ENCODE assay signal across 27 mouse cellular contexts in genomic region chr12:108937506-108937905, GRCm38 (mm10). TPM values are rescaled to one million over a fixed set of nuclear protein-coding genes. Genes with fewer than 3 reads are reported as not detected.
A peak's percentile ranks its signal among the peaks of the same experiment; 100 is the strongest.
DNase-seq lines count a peak whose midpoint lies in the region; ATAC-seq and TF ChIP-seq lines count a peak whose summit lies in the region.
"Had no signal": no experiment of that assay in that cellular context is flagged by ENCODE, and none has a peak within 500 bp of the region (broad histone marks: within the 10 kb centered on the region; RNA-seq: fewer than 3 reads in every experiment).

No protein-coding gene starts in this region.

- H3K4me2 ChIP-seq in myocyte (ENCODE audit: low read depth): peak overlapping the region; percentile 74
- H3K4me2 ChIP-seq: embryonic facial prominence, embryonic 15.5 days; forebrain, embryonic 12.5 days; heart, embryonic 12.5 days; liver, embryonic 13.5 days; midbrain, embryonic 15.5 days; neural tube, embryonic 12.5 days had no signal

- no peaks in the 10 kb centered on the region for H3K79me3 ChIP-seq in C2C12 (ENCODE audit: low read depth)

- no peak for TF ChIP-seq CTCF in C2C12 (IDR thresholded peaks at IDR 0.05; ENCODE audit: control insufficient read depth, insufficient read depth, insufficient read length)

- H3ac ChIP-seq in C2C12 (ENCODE audit: control insufficient read depth, insufficient read length, low read depth): no peak overlapping the region
- no peak overlapping the region for H3ac ChIP-seq in myocyte (ENCODE audit: control insufficient read depth, insufficient read length)

- H3K36me3 ChIP-seq in C2C12 (ENCODE audit: control insufficient read depth, insufficient read depth): no peaks in the 10 kb centered on the region
- no peaks in the 10 kb centered on the region for H3K36me3 ChIP-seq in myocyte (ENCODE audit: control insufficient read depth, insufficient read depth)
- H3K36me3 ChIP-seq: embryonic facial prominence, embryonic 10.5 days; embryonic facial prominence, embryonic 15.5 days; forebrain, embryonic 12.5 days; heart, embryonic 12.5 days; hindbrain, embryonic 10.5 days; liver, embryonic 13.5 days; midbrain, embryonic 10.5 days; midbrain, embryonic 15.5 days; neural tube, embryonic 12.5 days had no signal

- H3K4me3 ChIP-seq in C2C12 (ENCODE audit: insufficient read depth, poor library complexity, severe bottlenecking) (no peak overlapping the region), myocyte (no peak overlapping the region)
- H3K4me3 ChIP-seq: embryonic facial prominence, embryonic 10.5 days; embryonic facial prominence, embryonic 15.5 days; forebrain, embryonic 12.5 days; heart, embryonic 12.5 days; hindbrain, embryonic 10.5 days; liver, embryonic 13.5 days; midbrain, embryonic 10.5 days; midbrain, embryonic 15.5 days; neural tube, embryonic 12.5 days had no signal

- TF ChIP-seq POLR2A in myocyte (IDR thresholded peaks at IDR 0.05; ENCODE audit: insufficient read length, low read depth): no peak

- peak; percentile 93 for ATAC-seq in granulocyte monocyte progenitor cell, adult 5-6 weeks (replicated peaks; ENCODE audit: poor library complexity, severe bottlenecking)
- ATAC-seq in frontal cortex, adult (ENCODE audit: low TSS enrichment): no peak
- ATAC-seq: forebrain, postnatal 0 days; hindbrain, embryonic 16.5 days; midbrain, embryonic 15.5 days had no signal

- H3K27me3 ChIP-seq in C2C12 (ENCODE audit: control insufficient read depth, insufficient read depth, insufficient read length) (no peaks in the 10 kb centered on the region), myocyte (ENCODE audit: control insufficient read depth, insufficient read depth, insufficient read length) (no peaks in the 10 kb centered on the region)
- H3K27me3 ChIP-seq: embryonic facial prominence, embryonic 15.5 days; forebrain, embryonic 12.5 days; heart, embryonic 12.5 days; liver, embryonic 13.5 days; midbrain, embryonic 15.5 days; neural tube, embryonic 12.5 days had no signal

- DNase-seq in 416B (ENCODE audit: low read depth): peak; percentile 93
- no peak for DNase-seq in spleen, postnatal 10 days (ENCODE audit: low spot score in 2 of 2)
- no peak for DNase-seq in retina, postnatal 1 day
- DNase-seq: adrenal gland, postnatal 25 days; cerebellum, adult 9-11 months; forebrain, postnatal 0 days; kidney, adult 18-20 months; kidney, postnatal 36 days; left cerebral cortex, postnatal 4 days; liver, embryonic 13.5 days; lung, adult 2 months; spleen, adult 18-20 months; thymus, adult 18-20 months; thymus, postnatal 25 days had no signal

- H3K79me2 ChIP-seq in C2C12 (ENCODE audit: control insufficient read depth, insufficient read depth) (no peaks in the 10 kb centered on the region), myocyte (ENCODE audit: control insufficient read depth, insufficient read depth) (no peaks in the 10 kb centered on the region)

TF ChIP-seq in C2C12, 6 proteins besides CTCF, POLR2A, EP300 and RAD21:
- TF ChIP-seq FOSL1 (IDR thresholded peaks at IDR 0.05; ENCODE audit: insufficient read depth, low read length, poor library complexity, severe bottlenecking) (no peak), CEBPB (IDR thresholded peaks at IDR 0.05; ENCODE audit: low read depth) (peak; percentile 80)

TF ChIP-seq in myocyte, 11 proteins besides CTCF, POLR2A, EP300 and RAD21:
- TF ChIP-seq CEBPB (IDR thresholded peaks at IDR 0.05; ENCODE audit: insufficient read depth, poor library complexity, severe bottlenecking) (peak; percentile 58; the same call in 1 of the 2 replicates), TCF3 (IDR thresholded peaks at IDR 0.05; ENCODE audit: insufficient read length, low read depth) (no peak)

RNA-seq across cellular contexts. Expression of gene Wars, which starts 43.5 kb away (rescaled TPM):
- 65.8 TPM for polyA plus RNA-seq in C2C12 (2012; fragmentation: generic; extraction: Trizol)
- total RNA-seq in granulocyte monocyte progenitor cell, adult 5-6 weeks (2014; fragmentation: Nextera tagmentation): 27.5 and 42.9 TPM in 2 replicates
- 65.5 and 69.5 TPM in 2 replicates for total RNA-seq in granulocyte monocyte progenitor cell, adult 5-6 weeks (2017)
- 180 TPM for polyA plus RNA-seq in myocyte (2012; fragmentation: generic; extraction: Trizol)

RNA-seq across cellular contexts. Expression of gene Wdr25, which starts 44.1 kb away (rescaled TPM):
- polyA plus RNA-seq in C2C12 (2012; fragmentation: generic; extraction: Trizol) (9.4 TPM), myocyte (2012; fragmentation: generic; extraction: Trizol) (14.0 TPM)
- total RNA-seq in granulocyte monocyte progenitor cell, adult 5-6 weeks (2014; fragmentation: Nextera tagmentation): 7.9 and 16.6 TPM in 2 replicates
- total RNA-seq in granulocyte monocyte progenitor cell, adult 5-6 weeks (2017): 3.4 and 8.1 TPM in 2 replicates
